Mouse (Mus musculus) cerebellum, adult 11-12 months (tissue): ENCODE measurements around the gene Irf5.

Experiments used
- DNase-seq: peaks from one replicate; pipeline ENCODE4 v3.0.0; 2022

Irf5 gene

GRCm38 (mm10) chr6:29526281-29527251 lies at the start of gene Irf5:
Gene Irf5, plus strand, starts transcription at chr6:29526625.
- DNase-seq: no peak

DNA sequence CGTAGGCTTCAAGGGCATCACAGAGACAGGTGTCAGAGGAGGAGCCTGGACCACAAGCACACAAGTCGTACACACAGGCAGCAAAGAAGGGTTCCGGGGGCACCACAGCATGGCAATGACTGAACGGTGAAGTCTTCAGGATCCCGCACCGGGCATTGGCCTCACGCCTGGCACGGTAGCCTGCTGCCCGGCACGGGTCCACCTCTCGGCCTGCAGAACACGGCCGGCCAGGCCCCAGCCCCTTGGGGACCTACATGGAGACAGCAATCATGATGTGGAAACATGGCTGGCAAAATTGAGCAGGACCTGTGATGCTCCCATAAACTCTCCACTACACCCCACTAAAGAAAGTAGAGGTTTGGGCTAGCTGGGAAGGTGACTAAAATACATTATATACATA lies 43.7 kb upstream of the Irf5 start:
- no peak for DNase-seq

DNA sequence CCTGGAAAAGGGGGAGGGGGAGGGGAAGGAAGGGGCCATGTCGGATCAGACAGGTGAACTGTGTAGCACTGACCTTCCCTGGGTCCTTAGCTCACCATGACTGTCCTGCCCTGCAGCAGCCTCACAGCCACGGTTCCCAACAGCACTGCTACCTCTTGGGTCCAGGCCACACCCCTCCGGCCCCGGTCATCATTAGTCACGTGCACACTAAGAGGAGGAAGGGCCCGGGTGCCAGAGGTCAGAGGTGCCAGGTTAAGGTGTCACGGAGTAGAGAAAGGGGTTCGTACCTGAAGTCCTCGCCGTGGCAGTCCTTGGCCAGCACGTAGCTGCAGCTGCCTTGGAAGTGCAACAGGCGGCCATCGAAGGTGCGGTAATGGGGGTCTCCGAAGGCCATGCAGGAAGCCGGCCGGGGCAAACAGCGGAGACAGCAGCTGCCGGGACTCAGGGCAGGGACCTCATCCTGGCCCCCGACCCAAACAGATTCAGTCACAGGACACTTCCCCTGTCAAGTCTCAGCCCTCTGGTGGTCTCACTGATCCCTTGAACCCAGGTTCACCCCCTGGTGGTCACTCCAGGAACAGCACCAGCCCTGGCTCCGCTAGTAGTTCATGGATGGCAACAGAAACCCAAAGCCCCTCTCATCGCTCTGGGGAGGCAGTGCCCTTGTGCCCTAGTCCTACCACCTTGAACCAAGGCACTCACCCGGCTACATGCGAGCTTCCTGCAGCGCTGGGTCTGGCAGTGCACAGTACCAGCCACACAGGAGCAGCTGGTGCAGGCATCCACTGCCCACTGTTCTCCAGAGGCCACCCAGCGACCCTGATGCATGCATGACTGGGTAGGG lies 41.5 kb upstream of the Irf5 start:
- no peak for DNase-seq

DNA sequence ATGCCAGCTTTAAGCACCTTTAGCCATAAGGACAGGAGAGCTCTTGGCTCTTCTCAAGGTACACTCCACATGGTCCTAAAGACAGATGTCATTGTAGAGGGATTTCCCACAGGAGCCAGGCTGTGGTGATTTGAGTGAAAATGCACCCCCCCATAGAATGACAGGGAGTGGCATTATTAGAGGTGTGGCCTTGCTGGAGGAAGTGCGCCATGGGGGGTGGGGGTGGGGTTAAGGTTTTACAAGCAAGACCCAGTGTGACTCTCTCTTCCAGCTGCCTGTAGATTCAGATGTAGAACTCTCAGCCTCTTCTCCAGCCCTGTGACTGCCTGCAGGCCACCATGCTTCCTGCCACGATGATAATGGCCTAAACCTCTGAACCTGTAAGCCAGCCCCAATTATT lies 40.5 kb upstream of the Irf5 start:
- no peak for DNase-seq

DNA sequence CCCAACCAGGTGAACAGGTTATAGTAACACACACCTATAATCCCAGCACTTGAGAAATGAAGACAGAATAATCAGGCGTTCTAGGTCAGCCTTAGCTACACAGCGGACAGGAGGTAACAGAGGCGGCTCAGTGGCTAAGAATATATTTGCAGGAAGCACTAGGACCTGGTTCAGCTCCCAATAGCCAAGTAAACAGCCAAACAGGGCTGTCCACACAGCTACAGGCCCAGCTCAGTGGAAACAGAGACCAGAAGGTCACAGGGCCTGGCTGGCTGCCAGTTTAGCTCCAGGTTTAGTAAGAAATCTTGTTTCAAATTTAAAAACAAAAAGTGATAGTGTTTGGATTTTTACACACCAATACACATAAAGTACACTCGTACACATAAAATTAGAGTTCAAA lies 32.3 kb upstream of the Irf5 start:
- DNase-seq: no peak

DNA sequence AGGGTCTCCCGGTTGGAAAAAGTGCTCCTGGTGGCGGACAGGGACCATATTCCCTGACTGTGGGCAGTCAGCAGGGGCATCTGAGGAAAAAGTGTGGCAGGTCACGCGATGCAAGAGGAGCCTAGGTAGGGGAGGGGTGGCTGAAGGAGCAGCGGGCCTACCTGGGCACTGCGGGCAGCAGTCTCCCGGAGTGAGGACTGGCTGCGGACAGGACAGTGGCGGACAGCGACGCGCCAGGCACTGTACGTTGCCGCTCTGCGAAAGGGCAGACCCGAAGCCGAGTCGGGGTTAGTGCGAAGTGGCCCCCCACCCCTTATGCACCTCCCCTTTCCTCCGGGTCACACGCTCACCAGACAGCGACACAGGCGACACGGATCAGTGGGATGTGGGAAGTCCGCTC lies 30.2 kb upstream of the Irf5 start:
- no peak for DNase-seq

DNA sequence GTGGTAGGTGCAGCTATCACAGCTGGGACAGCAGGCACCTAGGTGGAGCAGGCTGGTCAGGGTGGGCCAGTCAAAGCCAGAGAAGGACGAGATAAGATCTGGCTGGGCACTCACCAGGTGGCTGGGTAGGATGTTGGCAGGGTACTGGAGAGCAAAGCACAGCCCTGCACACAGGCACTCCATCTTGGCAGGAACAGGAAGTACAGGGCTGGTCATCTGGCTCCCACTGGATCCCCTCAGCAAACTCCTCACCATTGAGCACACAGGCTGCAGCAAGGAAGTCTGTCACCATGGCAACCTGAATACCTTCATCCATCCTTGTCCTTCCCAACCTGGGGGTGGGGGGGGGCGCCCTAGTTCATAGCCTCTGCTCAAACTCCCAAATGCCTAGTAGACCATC lies 28.6 kb upstream of the Irf5 start:
- no peak for DNase-seq

DNA sequence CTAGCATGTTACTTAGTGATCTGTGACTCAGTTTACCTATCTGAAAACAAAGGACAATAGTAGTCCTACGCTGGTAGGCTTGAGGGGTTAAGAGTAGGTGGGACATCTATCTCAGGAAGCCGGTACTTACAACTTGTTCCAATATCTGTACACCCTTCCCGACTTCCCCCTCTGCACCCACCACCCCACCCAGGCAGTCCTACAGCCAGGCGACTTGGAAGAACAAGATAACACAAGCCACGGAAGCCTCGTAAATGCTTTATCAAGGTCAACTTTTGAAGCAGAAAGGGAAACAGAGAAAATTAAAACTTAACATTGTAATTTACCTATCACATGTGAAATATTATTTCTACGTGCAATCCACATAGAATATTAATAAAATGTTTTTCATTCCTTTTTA lies 26.2 kb upstream of the Irf5 start:
- DNase-seq: no peak

GRCm38 (mm10) chr6:29500810-29501209 lies 25.6 kb upstream of the Irf5 start:
- DNase-seq: no peak

DNA sequence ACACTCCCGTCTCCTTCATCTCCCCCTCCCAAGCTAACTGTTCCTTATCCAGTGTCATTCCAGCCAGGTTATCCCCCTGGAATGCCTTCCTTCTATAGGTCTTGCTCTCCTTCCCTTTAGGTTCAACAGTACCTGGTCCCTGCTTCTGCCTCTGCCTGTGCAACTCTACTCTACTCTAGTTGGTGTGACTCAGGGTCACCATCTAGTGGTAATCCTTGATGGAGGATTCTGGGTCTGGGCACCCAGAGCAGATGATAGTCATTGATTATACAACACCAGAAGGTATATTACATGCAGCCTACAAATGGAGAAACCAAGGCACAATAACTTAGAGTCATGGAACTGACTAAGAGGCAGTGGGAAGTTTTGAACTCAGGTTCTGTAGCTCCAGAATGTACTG lies 24.8 kb upstream of the Irf5 start:
- DNase-seq: no peak

- DNase-seq: no peak
Measured at GRCm38 (mm10) chr6:29505493-29505892, 20.9 kb upstream of the Irf5 start.

DNA sequence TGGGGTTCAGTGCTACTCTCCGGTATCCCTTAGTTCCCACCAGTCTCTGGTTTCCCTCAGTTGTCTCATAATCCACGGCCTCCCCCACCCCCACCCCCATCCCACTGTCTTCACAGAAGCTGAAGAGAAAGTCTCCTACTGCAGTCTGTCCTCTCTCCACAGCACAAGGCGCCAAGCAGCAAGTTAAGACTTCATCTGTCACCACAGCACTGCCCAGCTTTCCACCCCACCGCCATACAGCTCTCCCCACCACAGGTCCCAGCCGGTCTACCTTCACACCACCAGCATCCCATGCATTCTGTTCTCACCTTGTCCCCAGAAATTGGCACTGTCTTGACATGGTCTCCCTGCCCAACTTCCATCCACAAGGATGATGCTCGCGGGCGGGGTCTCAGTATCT lies 19.6 kb upstream of the Irf5 start:
- DNase-seq: no peak

DNA sequence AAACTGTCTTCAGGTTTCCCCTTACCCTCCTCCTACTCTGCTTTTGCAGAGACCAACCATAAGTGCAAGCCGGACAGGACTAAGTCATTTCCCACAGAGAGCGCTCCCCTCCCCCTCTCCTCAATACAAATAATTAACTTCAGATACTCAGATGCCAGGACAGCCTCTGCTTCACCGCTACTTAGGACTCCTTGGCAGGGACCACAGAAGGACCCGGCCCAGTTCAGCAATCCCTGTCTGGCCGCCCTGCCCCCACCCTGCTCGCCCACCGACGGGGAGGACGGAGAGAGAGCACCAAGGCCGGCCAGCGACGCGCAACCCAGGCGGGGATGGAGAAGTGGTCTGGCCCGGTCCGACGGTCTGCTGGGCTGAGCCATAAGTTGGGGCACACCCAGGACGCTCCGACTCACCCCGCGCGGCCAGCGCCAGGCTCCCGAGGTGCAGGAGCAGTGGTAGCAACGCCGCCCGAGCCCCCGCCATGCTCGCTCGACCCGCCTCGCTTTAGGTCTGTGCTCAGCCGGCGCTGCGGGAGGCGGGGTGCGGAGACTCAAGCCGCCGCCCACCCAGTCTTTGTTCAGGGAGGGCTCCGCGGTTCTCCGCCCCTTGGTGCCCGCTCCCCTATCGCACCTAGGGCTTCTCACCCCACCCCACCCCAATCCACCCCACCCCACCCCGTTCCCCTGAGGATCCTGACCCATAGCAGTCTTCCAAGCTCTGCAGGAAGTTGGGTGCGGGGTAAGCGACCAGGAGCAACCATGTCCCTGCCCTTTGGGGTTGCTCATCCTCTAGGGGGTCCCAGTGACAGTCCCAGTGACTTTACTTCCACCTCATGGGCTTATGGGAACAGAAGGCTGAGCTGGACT lies 18.7 kb upstream of the Irf5 start, which contains the start of gene Kcp:
Kcp (minus strand) TSS at position 506 of the 863 bp plus-strand sequence.
- no peak for DNase-seq

DNA sequence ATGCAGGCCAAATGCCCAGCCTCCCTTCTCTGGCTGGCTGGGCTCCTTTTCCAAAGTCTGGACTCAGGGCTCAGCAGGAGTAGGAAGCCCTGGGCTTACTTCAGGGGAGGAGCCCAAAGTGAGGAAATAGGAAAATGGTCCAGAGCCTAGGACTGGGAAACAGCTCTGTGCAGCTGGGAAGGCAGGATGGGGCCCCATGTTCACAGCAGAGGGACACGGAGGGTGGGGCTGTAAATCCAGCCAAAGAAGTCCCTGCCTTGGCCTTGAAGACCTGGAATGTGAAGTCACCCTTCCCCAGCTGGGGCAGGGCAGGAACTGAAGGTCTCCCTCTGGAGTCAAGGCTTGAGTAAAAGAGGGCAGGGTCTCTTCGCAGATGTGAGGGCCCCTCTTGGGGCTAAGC lies 17.3 kb upstream of the Irf5 start:
- no peak for DNase-seq

- DNase-seq: no peak
Measured at GRCm38 (mm10) chr6:29513284-29513683, 13.1 kb upstream of the Irf5 start.

DNA sequence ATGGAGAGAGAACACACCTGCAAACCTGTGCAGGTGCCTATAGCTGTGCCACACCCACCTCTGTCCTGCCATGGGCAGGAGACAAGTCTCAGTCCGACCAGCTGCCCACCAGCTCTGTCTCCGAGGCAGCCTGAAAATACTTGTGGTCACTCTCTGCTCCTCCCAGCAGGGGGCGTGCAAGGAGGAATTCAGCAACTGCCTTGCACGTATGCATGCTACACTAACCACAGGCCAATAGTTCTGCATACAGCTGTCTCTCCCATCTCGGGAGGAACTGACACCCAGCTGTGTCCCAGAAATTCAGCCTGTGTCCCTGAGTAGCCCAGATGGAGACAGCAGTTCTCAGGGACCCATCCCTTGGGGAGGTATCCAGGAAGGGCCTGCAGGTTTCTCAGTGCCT lies 9.3 kb upstream of the Irf5 start:
- no peak for DNase-seq

DNA sequence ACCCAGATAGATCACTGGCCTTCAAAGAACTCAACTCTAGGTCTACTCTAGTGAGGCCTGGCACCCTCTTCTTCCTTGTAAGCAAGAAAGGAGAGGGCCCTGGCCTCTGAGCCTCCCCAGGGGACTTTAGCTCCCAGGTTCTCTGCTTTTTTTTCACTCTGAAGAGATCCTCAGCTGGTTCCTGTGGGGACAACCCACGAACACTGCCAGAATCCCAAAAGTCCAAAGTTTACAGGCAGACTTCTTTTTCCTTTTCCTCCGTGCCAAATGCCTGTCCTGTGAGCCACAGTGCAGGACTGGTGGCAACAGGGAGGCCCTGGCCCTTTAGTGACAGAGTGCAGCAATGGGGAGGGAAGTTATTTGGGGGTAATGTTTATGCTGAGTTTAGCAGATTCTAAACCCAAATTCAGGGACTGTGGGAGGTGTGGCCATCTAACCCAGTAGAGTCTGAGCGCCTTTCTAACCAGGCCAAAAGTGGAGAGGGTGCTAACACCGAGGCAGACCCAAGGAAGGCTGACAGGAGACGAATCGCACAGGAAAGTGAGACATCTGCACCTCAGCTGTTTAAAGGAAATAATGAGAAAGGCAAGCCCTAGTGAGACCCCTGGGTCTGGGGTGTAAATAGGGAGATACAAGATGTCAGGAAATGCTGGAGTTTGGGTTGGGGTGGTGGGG lies 3.7 kb upstream of the Irf5 start:
- DNase-seq: no peak

- DNase-seq: no peak
Measured at GRCm38 (mm10) chr6:29523301-29524033, 3.0 kb upstream of the Irf5 start.

GRCm38 (mm10) chr6:29524034-29524489 lies 2.4 kb upstream of the Irf5 start:
- no peak for DNase-seq

DNA sequence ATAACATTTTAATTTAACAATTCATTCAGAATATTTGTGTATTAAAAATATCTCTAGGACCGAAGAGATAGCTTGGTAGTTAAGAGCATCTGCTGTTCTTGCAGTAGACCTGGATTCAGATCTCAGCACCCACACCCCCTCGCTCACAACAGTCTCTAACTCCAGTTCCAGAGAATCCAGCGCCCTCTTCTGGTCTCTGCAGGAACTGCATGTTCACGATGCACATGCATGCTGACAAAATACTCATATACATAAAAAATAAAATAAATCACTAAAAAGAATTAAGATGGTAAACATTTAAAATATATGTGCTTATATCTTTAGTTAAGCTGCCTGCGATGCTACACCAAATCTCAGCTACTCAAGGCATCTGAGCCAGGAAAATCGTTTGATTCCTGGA lies 1.2 kb upstream of the Irf5 start:
- no peak for DNase-seq

GRCm38 (mm10) chr6:29527361-29528164 lies 1.1 kb downstream of the Irf5 start:
- no peak for DNase-seq
